Mouse (Mus musculus): ENCODE results near the gene Snn. TPM values are rescaled to one million over a fixed set of nuclear protein-coding genes. Genes with fewer than 3 reads are reported as not detected.

Gene Snn
- polyA plus RNA-seq, 1 experiment from 2014 or later: 67.0 TPM

GRCm38 (mm10) chr16:11097301-11097700 is 36.6 kb downstream of the Snn start:
- Histone ChIP-seq H3K9me3 (no peaks in the 10 kb centered on the region), H3K27ac (no peak overlapping the region), H3K27me3 (ENCODE audit: poor library complexity, severe bottlenecking) (no peaks in the 10 kb centered on the region), H3K4me1 (no peaks in the 10 kb centered on the region), H3K4me3 (no peak overlapping the region), H3K36me3 (replicated peaks) (peaks cover 34% of the 10 kb centered on the region)
- 87% methylated on average over 3 of the region's 3 CpGs for WGBS
- no peak for DNase-seq (ENCODE audit: extremely low spot score, low spot score)

DNA sequence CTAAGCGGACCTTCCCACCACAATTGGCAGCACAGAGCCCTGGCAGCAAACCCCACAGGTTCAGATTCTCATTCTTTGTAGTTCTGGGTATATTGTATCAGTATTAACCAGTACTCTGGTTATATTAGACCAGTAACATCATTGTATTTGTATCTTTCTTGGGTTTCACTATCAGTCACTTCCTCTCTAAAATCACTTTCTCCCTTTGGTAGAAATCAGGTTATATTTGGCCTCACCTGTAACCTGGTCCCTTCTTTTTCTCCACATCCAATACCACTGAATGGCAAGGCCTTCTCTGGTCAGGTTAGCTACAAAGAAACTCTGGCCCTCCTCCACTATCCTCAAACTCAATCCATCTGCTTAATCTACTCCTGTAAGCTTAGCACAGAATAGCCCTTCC is 44.2 kb downstream of the Snn start:
- WGBS: 84% methylated on average over 1 of the region's 1 CpGs
- Histone ChIP-seq H3K36me3 (replicated peaks) (peaks cover 35% of the 10 kb centered on the region), H3K4me1 (no peaks in the 10 kb centered on the region), H3K27ac (no peak overlapping the region), H3K27me3 (ENCODE audit: poor library complexity, severe bottlenecking) (no peaks in the 10 kb centered on the region), H3K4me3 (no peak overlapping the region), H3K9me3 (no peaks in the 10 kb centered on the region)
- no peak for DNase-seq (ENCODE audit: extremely low spot score, low spot score)

DNA sequence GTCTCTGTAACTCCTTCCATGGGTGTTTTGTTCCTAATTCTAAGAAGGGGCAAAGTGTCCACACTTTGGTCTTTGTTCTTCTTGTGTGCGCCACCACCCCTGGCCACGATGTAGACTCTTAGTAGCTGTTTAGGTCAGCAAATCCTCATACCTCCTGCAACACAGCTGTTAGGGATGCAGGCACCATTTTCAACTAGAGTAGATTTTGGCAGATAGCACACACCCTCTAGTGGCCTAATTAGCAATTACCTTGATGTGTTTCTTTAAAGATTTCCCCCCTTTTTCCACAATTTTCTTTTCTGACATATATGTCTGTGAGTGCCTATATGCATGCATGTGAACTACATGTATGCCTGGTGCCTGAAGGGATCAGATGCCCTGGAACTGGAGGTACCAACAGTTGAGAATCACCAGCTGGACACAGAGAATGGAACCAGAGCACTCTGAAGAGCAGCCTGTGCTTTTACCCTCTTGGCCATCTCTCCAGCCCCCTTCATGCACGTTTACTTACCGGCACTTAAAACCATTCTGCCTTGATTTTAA is 48.5 kb downstream of the Snn start:
- H3K36me3 ChIP-seq (replicated peaks): peaks cover 31% of the 10 kb centered on the region
- no peaks in the 10 kb centered on the region for H3K4me1 ChIP-seq
- no peak for DNase-seq (ENCODE audit: extremely low spot score, low spot score)
- WGBS: 83% methylated on average over 4 of the region's 4 CpGs
- H3K27ac ChIP-seq: no peak overlapping the region
- no peak overlapping the region for H3K4me3 ChIP-seq
- H3K9me3 ChIP-seq: no peaks in the 10 kb centered on the region
- H3K27me3 ChIP-seq (ENCODE audit: poor library complexity, severe bottlenecking): no peaks in the 10 kb centered on the region

DNA sequence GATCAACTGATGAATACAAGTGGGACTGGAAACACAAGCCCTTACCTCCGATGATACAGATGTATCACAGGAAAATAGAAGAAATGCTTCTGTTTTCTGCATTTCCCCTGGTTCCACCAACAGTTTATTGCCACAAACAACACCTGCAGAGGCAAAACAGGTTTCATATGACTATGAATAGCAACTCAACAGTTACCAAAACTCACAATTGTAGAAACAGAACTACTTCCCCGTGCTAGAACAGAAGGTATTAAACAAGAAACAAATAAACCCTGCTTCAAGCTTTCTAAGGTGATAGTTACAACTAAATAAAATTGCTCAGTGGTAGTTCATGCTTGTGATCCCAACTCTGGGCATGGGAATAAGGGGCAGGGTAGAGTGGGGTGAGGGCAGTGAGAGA is 61.9 kb downstream of the Snn start:
- H3K27me3 ChIP-seq (ENCODE audit: poor library complexity, severe bottlenecking): no peaks in the 10 kb centered on the region
- H3K9me3 ChIP-seq: no peaks in the 10 kb centered on the region
- H3K27ac ChIP-seq: no peak overlapping the region
- no peak overlapping the region for H3K4me3 ChIP-seq
- 89% methylated on average over 2 of the region's 2 CpGs for WGBS
- H3K36me3 ChIP-seq (replicated peaks): peaks cover 77% of the 10 kb centered on the region
- H3K4me1 ChIP-seq: no peaks in the 10 kb centered on the region
- no peak for DNase-seq (ENCODE audit: extremely low spot score, low spot score)

DNA sequence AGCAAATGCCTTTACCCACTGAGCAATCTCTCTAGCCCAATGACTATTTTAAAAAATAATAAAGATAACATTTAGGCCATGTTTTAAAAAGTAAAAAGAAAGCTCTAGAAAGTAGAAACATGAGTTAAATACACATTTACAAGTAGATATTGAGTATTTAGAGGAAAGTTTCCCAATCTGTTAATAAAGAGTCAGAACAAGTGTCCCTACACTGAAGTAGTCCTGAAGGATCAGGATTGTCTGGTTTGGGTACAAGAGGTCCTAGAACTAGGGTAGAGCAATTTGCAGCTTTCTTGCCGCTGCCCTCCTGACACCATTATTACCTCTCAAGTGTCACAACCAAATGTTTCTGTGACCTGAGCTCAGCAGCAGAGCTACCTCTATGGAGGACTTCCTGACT is 63.4 kb downstream of the Snn start:
- WGBS: 90% methylated on average over 1 of the region's 1 CpGs
- Histone ChIP-seq H3K4me3 (no peak overlapping the region), H3K27me3 (ENCODE audit: poor library complexity, severe bottlenecking) (no peaks in the 10 kb centered on the region), H3K36me3 (replicated peaks) (peaks cover 82% of the 10 kb centered on the region), H3K4me1 (no peaks in the 10 kb centered on the region), H3K9me3 (no peaks in the 10 kb centered on the region), H3K27ac (no peak overlapping the region)
- no peak for DNase-seq (ENCODE audit: extremely low spot score, low spot score)

Other genes starting within 250 kb of the Snn start
- gene Gm11172, start 248.0 kb upstream of the Snn start, polyA plus RNA-seq (2016; fragmentation: Nextera tagmentation; extraction: Ambion mirVana): not detected in 2 replicates
- gene Rmi2, start 225.9 kb upstream of the Snn start, polyA plus RNA-seq (2016; fragmentation: Nextera tagmentation; extraction: Ambion mirVana): 5.0 and 5.2 TPM in 2 replicates
- 61.7 and 65.1 TPM in 2 replicates for gene Litaf, start 5.2 kb downstream of the Snn start, polyA plus RNA-seq (2016; fragmentation: Nextera tagmentation; extraction: Ambion mirVana)
- 24.0 and 25.1 TPM in 2 replicates for gene Txndc11, start 73.7 kb downstream of the Snn start, polyA plus RNA-seq (2016; fragmentation: Nextera tagmentation; extraction: Ambion mirVana)
- 65.1 and 72.4 TPM in 2 replicates for gene Zc3h7a, start 115.4 kb downstream of the Snn start, polyA plus RNA-seq (2016; fragmentation: Nextera tagmentation; extraction: Ambion mirVana)
- gene Rsl1d1, start 142.4 kb downstream of the Snn start, polyA plus RNA-seq (2016; fragmentation: Nextera tagmentation; extraction: Ambion mirVana): 308 and 310 TPM in 2 replicates
- 93.2 and 98.4 TPM in 2 replicates for gene Gspt1, start 193.4 kb downstream of the Snn start, polyA plus RNA-seq (2016; fragmentation: Nextera tagmentation; extraction: Ambion mirVana)